Mouse (Mus musculus) MEL (cell line): ENCODE data around the gene Gm42417. TPM values are rescaled to one million over a fixed set of nuclear protein-coding genes. Genes with fewer than 3 reads are reported as not detected.

Experiments
- DNase-seq: peaks from one replicate; pipeline ENCODE4 v3.0.0; 2011; ENCODE audit warnings: low read depth, low spot score
- H3K27ac ChIP-seq: 2 replicates; pipeline ENCODE4 v1.5.1; 2012; ENCODE audit warnings: low read depth, mild to moderate bottlenecking, control low read depth, low read length, moderate library complexity; ENCODE audit not compliant: control insufficient read depth
- H3K27me3 ChIP-seq, 2 experiments: fragments of 150-350 bp in 1 of 2; sonication (generic) in 1 of 2; 2 replicates each; pipeline ENCODE4 v1.6.1; 2012; ENCODE audit warnings: low read length in 2 of 2, mild to moderate bottlenecking in 2 of 2, improper control_type of control experiment in 1 of 2, moderate library complexity in 1 of 2; ENCODE audit not compliant: insufficient read depth in 2 of 2, control insufficient read depth in 1 of 2
- H3K36me3 ChIP-seq, 2 experiments: 2 replicates each; pipeline ENCODE4 v1.6.1; 2012 to 2014; ENCODE audit warnings: low read length in 2 of 2, improper control_type of control experiment in 1 of 2, inconsistent platforms in 1 of 2, mild to moderate bottlenecking in 1 of 2; ENCODE audit not compliant: insufficient read depth in 2 of 2, control insufficient read depth in 1 of 2
- H3K4me1 ChIP-seq, 2 experiments: fragments of 150-350 bp in 1 of 2; sonication (generic) in 1 of 2; 2 replicates each; pipeline ENCODE4 v1.6.1; 2012; ENCODE audit warnings: low read length in 2 of 2, improper control_type of control experiment in 1 of 2, mild to moderate bottlenecking in 1 of 2; ENCODE audit not compliant: insufficient read depth in 2 of 2, control insufficient read depth in 1 of 2
- H3K4me3 ChIP-seq, 2 experiments: fragments of 150-350 bp in 1 of 2; sonication (generic) in 1 of 2; 2 replicates each; pipeline ENCODE4 v1.5.1; 2012; ENCODE audit warnings: low read depth in 2 of 2, low read length in 2 of 2, mild to moderate bottlenecking in 2 of 2, moderate library complexity in 2 of 2, control low read depth in 1 of 2, improper control_type of control experiment in 1 of 2; ENCODE audit not compliant: control insufficient read depth in 1 of 2, insufficient read depth in 1 of 2
- H3K79me2 ChIP-seq: 2 replicates; pipeline ENCODE4 v1.6.1; 2012; ENCODE audit warnings: mild to moderate bottlenecking, low read length, moderate library complexity; ENCODE audit not compliant: control insufficient read depth, poor library complexity, insufficient read depth
- H3K9ac ChIP-seq: 2 replicates; pipeline ENCODE4 v1.6.1; 2012; ENCODE audit warnings: low read depth, mild to moderate bottlenecking, control low read depth, low read length, moderate library complexity; ENCODE audit not compliant: control insufficient read depth, poor library complexity, severe bottlenecking
- H3K9me3 ChIP-seq: fragments of 150-350 bp; sonication (generic); replicated peaks from 2 replicates; pipeline ENCODE4 v1.6.1; 2012; ENCODE audit warnings: mild to moderate bottlenecking, low read length, improper control_type of control experiment, moderate library complexity; ENCODE audit not compliant: insufficient read depth
- CHD1 ChIP-seq: IDR thresholded peaks from 2 replicates; pipeline ENCODE4 v1.6.1; 2012; ENCODE audit warnings: low read depth, mild to moderate bottlenecking, inconsistent platforms, low read length, improper control_type of control experiment
- ELF1 ChIP-seq: IDR thresholded peaks from 2 replicates; pipeline ENCODE4 v1.6.1; 2014; ENCODE audit warnings: low read depth, mild to moderate bottlenecking, inconsistent platforms, low read length, improper control_type of control experiment, moderate library complexity
- GABPA ChIP-seq: IDR thresholded peaks from 2 replicates; pipeline ENCODE4 v1.6.1; 2012; ENCODE audit warnings: low read depth, mild to moderate bottlenecking, inconsistent platforms, low read length, improper control_type of control experiment, moderate library complexity
- HCFC1 ChIP-seq: IDR thresholded peaks from 2 replicates; pipeline ENCODE4 v1.6.1; 2012; ENCODE audit warnings: low read depth, mild to moderate bottlenecking, inconsistent platforms, low read length, improper control_type of control experiment, moderate library complexity
- KAT2A ChIP-seq: conservative IDR thresholded peaks from 2 replicates; pipeline ENCODE4 v1.6.1; 2012; ENCODE audit warnings: low read depth, low read length, improper control_type of control experiment, inconsistent platforms
- MAZ ChIP-seq: IDR thresholded peaks from 2 replicates; pipeline ENCODE4 v1.6.1; 2012; ENCODE audit warnings: low read depth, mild to moderate bottlenecking, inconsistent platforms, low read length, improper control_type of control experiment
- MXI1 ChIP-seq: IDR thresholded peaks from 2 replicates; pipeline ENCODE4 v1.6.1; 2011; ENCODE audit warnings: mild to moderate bottlenecking, low read depth, low read length, improper control_type of control experiment
- MYB ChIP-seq: IDR thresholded peaks from 2 replicates; pipeline ENCODE4 v1.6.1; 2011; ENCODE audit warnings: mild to moderate bottlenecking, low read depth, low read length, improper control_type of control experiment
- NELFE ChIP-seq: IDR thresholded peaks from 2 replicates; pipeline ENCODE4 v1.6.1; 2011; ENCODE audit warnings: low read depth, low read length, improper control_type of control experiment
- RAD21 ChIP-seq: IDR thresholded peaks from 2 replicates; pipeline ENCODE4 v1.6.1; 2011; ENCODE audit warnings: mild to moderate bottlenecking, low read depth, low read length, improper control_type of control experiment
- RCOR1 ChIP-seq: IDR thresholded peaks from 2 replicates; pipeline ENCODE4 v1.6.1; 2012; ENCODE audit warnings: low read depth, mild to moderate bottlenecking, inconsistent platforms, low read length, improper control_type of control experiment
- SMC3 ChIP-seq: IDR thresholded peaks from 2 replicates; pipeline ENCODE4 v1.6.1; 2011; ENCODE audit warnings: low read depth, low read length, improper control_type of control experiment
- TBP ChIP-seq: IDR thresholded peaks from 2 replicates; pipeline ENCODE4 v1.8.0; 2011; ENCODE audit warnings: low read depth, low read length, improper control_type of control experiment
- TCF12 ChIP-seq: IDR thresholded peaks from 2 replicates; pipeline ENCODE4 v1.6.1; 2014; ENCODE audit warnings: low read depth, mild to moderate bottlenecking, inconsistent platforms, low read length, improper control_type of control experiment, moderate library complexity
- USF1 ChIP-seq: IDR thresholded peaks from 2 replicates; pipeline ENCODE4 v1.6.1; 2014; ENCODE audit warnings: low read depth, mild to moderate bottlenecking, inconsistent platforms, low read length, improper control_type of control experiment, moderate library complexity
- ZNF384 ChIP-seq: IDR thresholded peaks from 2 replicates; pipeline ENCODE4 v1.6.1; 2012; ENCODE audit warnings: low read depth, mild to moderate bottlenecking, inconsistent platforms, low read length, improper control_type of control experiment
- polyA plus RNA-seq, 2 experiments: library from polyadenylated mRNA; stranded (reverse) in 1 of 2; unstranded in 1 of 2; fragments of >175 nt in 1 of 2; fragments of >200 nt in 1 of 2; gene quantifications; 2 replicates each; pipeline versions ENCODE4 v1.2.1 to v1.2.4; 2012; ENCODE audit warnings: low replicate concordance in 2 of 2, low read depth in 1 of 2; ENCODE audit not compliant: insufficient read length in 2 of 2, insufficient read depth in 1 of 2, missing spikeins in 1 of 2
- total RNA-seq: library from RNA; depleted of rRNA; stranded (reverse); fragments of 300-350 nt; gene quantifications from 2 replicates; pipeline ENCODE4 v1.2.3, GENCODE M21; 2012

Gene Gm42417
- total and polyA plus RNA-seq, 3 experiments = 0.74 TPM; not detected in 2

- no peaks in the 10 kb centered on the region for H3K36me3 ChIP-seq
- H3K27ac ChIP-seq = no peak overlapping the region
- H3K9ac ChIP-seq = no peak overlapping the region
- no peaks in the 10 kb centered on the region for H3K9me3 ChIP-seq
- no peak overlapping the region for H3K4me3 ChIP-seq
- no peak for TF ChIP-seq RCOR1
- H3K27me3 ChIP-seq = no peaks in the 10 kb centered on the region
- peaks cover 0 to 3% of the 10 kb centered on the region in 2 experiments; a peak in 3 of 4 replicates for H3K4me1 ChIP-seq
- no peak for DNase-seq
- peaks cover 4% of the 10 kb centered on the region for H3K79me2 ChIP-seq
Measured at GRCm38 (mm10) chr1:36549491-36549890, 10.3 kb upstream of the Gm42417 start.

- TF ChIP-seq ZNF384 (no peak), SMC3 (no peak), HCFC1 (no peak), CHD1 (no peak), TCF12 (no peak), KAT2A (no peak), MXI1 (no peak), RAD21 (no peak)
- Histone ChIP-seq H3K79me2 (peaks cover 4% of the 10 kb centered on the region), H3K27ac (no peak overlapping the region), H3K9ac (no peak overlapping the region), H3K4me1 (peaks cover 0 to 3% of the 10 kb centered on the region in 2 experiments; a peak in 3 of 4 replicates), H3K4me3 (no peak overlapping the region), H3K27me3 (no peaks in the 10 kb centered on the region), H3K36me3 (no peaks in the 10 kb centered on the region), H3K9me3 (no peaks in the 10 kb centered on the region)
- DNase-seq = no peak
Measured at GRCm38 (mm10) chr1:36548771-36549170, 9.5 kb upstream of the Gm42417 start.

GRCm38 (mm10) chr1:36547981-36548598, 8.9 kb upstream of the Gm42417 start:
- no peaks in the 10 kb centered on the region for H3K36me3 ChIP-seq
- H3K79me2 ChIP-seq = peaks cover 4% of the 10 kb centered on the region
- H3K4me3 ChIP-seq = no peak overlapping the region
- no peak for DNase-seq
- peaks cover 0 to 3% of the 10 kb centered on the region in 2 experiments; a peak in 3 of 4 replicates for H3K4me1 ChIP-seq
- no peak overlapping the region for H3K9ac ChIP-seq
- H3K9me3 ChIP-seq = no peaks in the 10 kb centered on the region
- no peak overlapping the region for H3K27ac ChIP-seq
- no peaks in the 10 kb centered on the region for H3K27me3 ChIP-seq
- TF ChIP-seq ELF1 (no peak), MAZ (no peak), NELFE (no peak), GABPA (no peak), MYB (no peak), USF1 (no peak), TBP (no peak)
